Mouse (Mus musculus): ENCODE measurements around the gene Atad5. TPM values are rescaled to one million over a fixed set of nuclear protein-coding genes. Genes with fewer than 3 reads are reported as not detected.
A peak's percentile ranks its signal among the peaks of the same experiment; 100 is the strongest.
"Not testable (repeated sequence)": the region's sequence is repeated elsewhere in the genome, so short reads cannot be mapped to it uniquely, and the experiment has no call there.

Gene Atad5
- total and polyA plus RNA-seq, 2 experiments, result 0.15 to 1.1 TPM

GRCm38 (mm10) chr11:80176911-80177895, 88.0 kb downstream of the Atad5 start:
- no peaks in the 10 kb centered on the region for H3K79me2 ChIP-seq (ENCODE audit: control insufficient read depth, insufficient read depth, low read length)
- no peaks in the 10 kb centered on the region for H3K27me3 ChIP-seq (ENCODE audit: control insufficient read depth, insufficient read depth, low read length)
- TF ChIP-seq POLR2A (IDR thresholded peaks at IDR 0.05; ENCODE audit: extremely low read depth, insufficient read depth, low read length), result no peak
- TF ChIP-seq CTCF (IDR thresholded peaks at IDR 0.05; ENCODE audit: low read depth, low read length), result no peak
- peaks cover 34% of the 10 kb centered on the region for H3K36me3 ChIP-seq (ENCODE audit: control insufficient read depth, insufficient read depth, low read length)
- DNase-seq (ENCODE audit: extremely low read depth, low read depth, low spot score), result no peak
- peaks cover 20% of the 10 kb centered on the region for H3K4me1 ChIP-seq (ENCODE audit: control insufficient read depth, insufficient read depth, low read length)
- WGBS, result 76% methylated on average over 11 of the region's 11 CpGs
- peak overlapping the region; percentile 70 for H3K27ac ChIP-seq (replicated peaks; ENCODE audit: insufficient read depth, low read depth, low read length)
- peak overlapping the region; percentile 20 for H3K9ac ChIP-seq (ENCODE audit: low read depth, low read length)
- no peak overlapping the region for H3K4me3 ChIP-seq (ENCODE audit: insufficient read depth, low read depth, low read length)

- H3K27ac ChIP-seq (replicated peaks; ENCODE audit: insufficient read depth, low read depth, low read length), result peak overlapping the region; percentile 70
Observed at GRCm38 (mm10) chr11:80178316-80178715, 89.1 kb downstream of the Atad5 start.

GRCm38 (mm10) chr11:80181021-80181749, 92.0 kb downstream of the Atad5 start:
- Histone ChIP-seq H3K36me3 (ENCODE audit: control insufficient read depth, insufficient read depth, low read length) (peaks cover 22% of the 10 kb centered on the region), H3K79me2 (ENCODE audit: control insufficient read depth, insufficient read depth, low read length) (peaks cover 3% of the 10 kb centered on the region; the same call in 1 of the 2 replicates), H3K27ac (replicated peaks; ENCODE audit: insufficient read depth, low read depth, low read length) (0 out of 2 replicates have a peak overlapping the region, but pooled peaks have one; percentile 4), H3K27me3 (ENCODE audit: control insufficient read depth, insufficient read depth, low read length) (no peaks in the 10 kb centered on the region), H3K4me1 (ENCODE audit: control insufficient read depth, insufficient read depth, low read length) (0 out of 2 replicates have a peak, but pooled peaks cover 9% of the 10 kb centered on the region), H3K4me3 (ENCODE audit: insufficient read depth, low read depth, low read length) (no peak overlapping the region), H3K9ac (ENCODE audit: low read depth, low read length) (no peak overlapping the region)
- peak; percentile 49 for DNase-seq (ENCODE audit: extremely low read depth, low read depth, low spot score)
- TF ChIP-seq CTCF (IDR thresholded peaks at IDR 0.05; ENCODE audit: low read depth, low read length) (peak; percentile 23; the same call in 1 of the 2 replicates), POLR2A (IDR thresholded peaks at IDR 0.05; ENCODE audit: extremely low read depth, insufficient read depth, low read length) (no peak)
- WGBS, result 59% methylated on average over 5 of the region's 5 CpGs

More at GRCm38 (mm10) chr11:80178316-80178715, 89.1 kb downstream of the Atad5 start:
- DNase-seq (ENCODE audit: extremely low read depth, low read depth, low spot score), result no peak
- WGBS, result 91% methylated on average over 8 of the region's 8 CpGs
- peaks cover 34% of the 10 kb centered on the region for H3K36me3 ChIP-seq (ENCODE audit: control insufficient read depth, insufficient read depth, low read length)
- TF ChIP-seq POLR2A (IDR thresholded peaks at IDR 0.05; ENCODE audit: extremely low read depth, insufficient read depth, low read length) (no peak), CTCF (IDR thresholded peaks at IDR 0.05; ENCODE audit: low read depth, low read length) (no peak)
- H3K4me1 ChIP-seq (ENCODE audit: control insufficient read depth, insufficient read depth, low read length), result peaks cover 10% of the 10 kb centered on the region
- no peaks in the 10 kb centered on the region for H3K79me2 ChIP-seq (ENCODE audit: control insufficient read depth, insufficient read depth, low read length)
- H3K9ac ChIP-seq (ENCODE audit: low read depth, low read length), result no peak overlapping the region
- H3K4me3 ChIP-seq (ENCODE audit: insufficient read depth, low read depth, low read length), result no peak overlapping the region
- no peaks in the 10 kb centered on the region for H3K27me3 ChIP-seq (ENCODE audit: control insufficient read depth, insufficient read depth, low read length)

- H3K4me1 ChIP-seq (ENCODE audit: control insufficient read depth, insufficient read depth, low read length); H3K27ac ChIP-seq (replicated peaks; ENCODE audit: insufficient read depth, low read depth, low read length); H3K27me3 ChIP-seq (ENCODE audit: control insufficient read depth, insufficient read depth, low read length); H3K9ac ChIP-seq (ENCODE audit: low read depth, low read length); H3K36me3 ChIP-seq (ENCODE audit: control insufficient read depth, insufficient read depth, low read length); DNase-seq (ENCODE audit: extremely low read depth, low read depth, low spot score); H3K79me2 ChIP-seq (ENCODE audit: control insufficient read depth, insufficient read depth, low read length): not testable (repeated sequence)
- TF ChIP-seq CTCF (IDR thresholded peaks at IDR 0.05; ENCODE audit: low read depth, low read length), result 0 out of 2 replicates have a peak, but pooled peaks have one; percentile 20
- peak overlapping the region; percentile 3; the same call in 1 of the 2 replicates for H3K4me3 ChIP-seq (ENCODE audit: insufficient read depth, low read depth, low read length)
- 48% methylated on average over 12 of the region's 12 CpGs for WGBS
Observed at GRCm38 (mm10) chr11:80183054-80183704, 94.0 kb downstream of the Atad5 start.

GRCm38 (mm10) chr11:80183705-80184255, 94.6 kb downstream of the Atad5 start, which contains the start of gene Rnf135:
Rnf135 (plus strand) TSS chr11:80183851.
- WGBS, result 0% methylated on average over 33 of the region's 33 CpGs
- Histone ChIP-seq H3K27ac (replicated peaks; ENCODE audit: insufficient read depth, low read depth, low read length) (peak within 1 kb of the TSS; percentile 95), H3K27me3 (ENCODE audit: control insufficient read depth, insufficient read depth, low read length) (no peaks in the 10 kb centered on the region), H3K36me3 (ENCODE audit: control insufficient read depth, insufficient read depth, low read length) (0 out of 2 replicates have a peak, but pooled peaks cover 2% of the 10 kb centered on the region), H3K4me3 (ENCODE audit: insufficient read depth, low read depth, low read length) (peak within 1 kb of the TSS; percentile 70), H3K79me2 (ENCODE audit: control insufficient read depth, insufficient read depth, low read length) (peaks cover 3% of the 10 kb centered on the region; the same call in 1 of the 2 replicates), H3K4me1 (ENCODE audit: control insufficient read depth, insufficient read depth, low read length) (0 out of 2 replicates have a peak, but pooled peaks cover 9% of the 10 kb centered on the region), H3K9ac (ENCODE audit: low read depth, low read length) (peak within 1 kb of the TSS; percentile 85)
- TF ChIP-seq POLR2A (IDR thresholded peaks at IDR 0.05; ENCODE audit: extremely low read depth, insufficient read depth, low read length) (peak; percentile 93), CTCF (IDR thresholded peaks at IDR 0.05; ENCODE audit: low read depth, low read length) (no peak)
- DNase-seq (ENCODE audit: extremely low read depth, low read depth, low spot score), result peak; percentile 85

All from liver, adult 2 months (tissue).